Mouse (Mus musculus): ENCODE data around the gene Dnajb4. TPM values are rescaled to one million over a fixed set of nuclear protein-coding genes. Genes with fewer than 3 reads are reported as not detected.

Dnajb4 gene
- polyA plus RNA-seq, 1 experiment from 2014 or later: 26.6 TPM

DNA sequence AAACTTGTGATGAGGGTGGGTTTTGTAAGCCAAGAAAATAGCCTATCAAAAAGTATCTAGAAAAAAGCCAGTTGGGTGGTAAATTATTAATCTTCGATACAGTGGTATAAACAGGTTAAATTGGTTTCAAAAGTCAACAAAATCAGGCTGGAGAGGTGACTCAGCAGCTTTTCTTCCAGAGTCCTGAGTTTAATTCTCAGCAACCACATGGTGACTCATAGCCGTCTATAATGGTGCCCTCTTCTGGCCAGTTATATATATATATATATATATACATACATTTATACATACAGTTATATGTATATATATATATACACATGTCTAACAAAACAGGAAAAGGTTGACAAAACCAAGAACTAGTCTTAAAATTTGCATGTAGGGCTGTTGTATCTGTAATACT lies 28.7 kb upstream of the Dnajb4 start:
- 77% methylated on average over 2 of the region's 2 CpGs for WGBS
- H3K36me3 ChIP-seq (ENCODE audit: control insufficient read depth, insufficient read depth, low read length): peaks cover 10% of the 10 kb centered on the region; the same call in 1 of the 2 replicates
- no peaks in the 10 kb centered on the region for H3K27me3 ChIP-seq (ENCODE audit: control insufficient read depth, insufficient read depth, low read length)
- H3K4me2 ChIP-seq: no peak overlapping the region
- no peaks in the 10 kb centered on the region for H3K9me3 ChIP-seq (ENCODE audit: control insufficient read depth, low read length)
- no peak overlapping the region for H3K27ac ChIP-seq (ENCODE audit: low read depth, low read length)
- peak; percentile 84 for DNase-seq (ENCODE audit: low spot score, missing footprints)
- H3K4me3 ChIP-seq (ENCODE audit: low read depth, low read length): no peak overlapping the region
- no peaks in the 10 kb centered on the region for H3K4me1 ChIP-seq (ENCODE audit: control insufficient read depth, insufficient read depth, low read length)
- H3K9ac ChIP-seq (ENCODE audit: low read length): no peak overlapping the region
- peak; percentile 45; the same call in 1 of the 2 replicates for ATAC-seq (ENCODE audit: low FRiP score)

DNA sequence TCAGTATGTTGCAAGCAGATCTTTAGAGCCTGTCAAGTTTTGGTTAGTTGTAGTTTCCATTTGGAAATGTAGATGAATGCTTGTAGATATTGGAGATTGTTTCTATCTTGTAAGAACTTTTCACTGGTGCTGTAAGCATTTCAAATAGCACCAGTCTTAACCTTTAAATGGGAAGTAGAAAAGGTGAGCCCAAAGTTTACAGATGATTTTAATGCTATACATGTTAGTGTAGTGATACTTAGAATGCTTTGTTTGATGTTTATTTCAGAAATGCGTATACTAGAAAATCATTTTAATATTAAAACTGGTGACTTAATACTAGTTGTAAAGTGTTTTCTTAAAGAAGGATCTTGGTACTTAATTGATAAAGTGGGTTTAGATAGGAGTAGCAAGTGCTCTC lies 25.7 kb upstream of the Dnajb4 start:
- Histone ChIP-seq H3K4me3 (ENCODE audit: low read depth, low read length) (no peak overlapping the region), H3K4me2 (no peak overlapping the region), H3K27ac (ENCODE audit: low read depth, low read length) (no peak overlapping the region), H3K9me3 (ENCODE audit: control insufficient read depth, low read length) (no peaks in the 10 kb centered on the region), H3K4me1 (ENCODE audit: control insufficient read depth, insufficient read depth, low read length) (no peaks in the 10 kb centered on the region), H3K27me3 (ENCODE audit: control insufficient read depth, insufficient read depth, low read length) (no peaks in the 10 kb centered on the region), H3K9ac (ENCODE audit: low read length) (no peak overlapping the region), H3K36me3 (ENCODE audit: control insufficient read depth, insufficient read depth, low read length) (peaks cover 10% of the 10 kb centered on the region; the same call in 1 of the 2 replicates)
- DNase-seq (ENCODE audit: low spot score, missing footprints) (peak; percentile 82), ATAC-seq (ENCODE audit: low FRiP score) (no peak)
- WGBS: 94% methylated on average over 1 of the region's 1 CpGs

DNA sequence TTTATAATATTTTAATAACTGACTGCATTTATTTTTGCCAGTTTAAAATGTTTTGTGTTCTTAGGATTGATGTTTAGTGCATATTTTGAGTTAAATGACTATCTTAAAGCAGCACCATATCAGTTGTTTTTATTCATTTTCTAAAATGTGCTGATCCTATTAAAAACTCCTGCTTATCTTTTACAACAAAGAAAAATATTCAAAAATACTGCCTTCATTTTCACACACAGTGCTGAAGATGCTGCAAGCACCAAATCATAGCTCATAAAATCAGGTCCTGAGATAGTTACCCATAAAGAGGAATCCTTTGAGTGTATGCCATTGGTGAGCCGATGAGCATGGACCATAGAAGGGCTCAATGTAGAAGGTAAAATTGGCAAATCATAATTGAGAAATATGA lies 25.1 kb upstream of the Dnajb4 start:
- DNase-seq (ENCODE audit: low spot score, missing footprints): peak; percentile 75
- H3K27ac ChIP-seq (ENCODE audit: low read depth, low read length): no peak overlapping the region
- H3K27me3 ChIP-seq (ENCODE audit: control insufficient read depth, insufficient read depth, low read length): no peaks in the 10 kb centered on the region
- no peak overlapping the region for H3K9ac ChIP-seq (ENCODE audit: low read length)
- H3K36me3 ChIP-seq (ENCODE audit: control insufficient read depth, insufficient read depth, low read length): peaks cover 10% of the 10 kb centered on the region; the same call in 1 of the 2 replicates
- WGBS: 98% methylated on average over 1 of the region's 1 CpGs
- no peak for ATAC-seq (ENCODE audit: low FRiP score)
- H3K4me1 ChIP-seq (ENCODE audit: control insufficient read depth, insufficient read depth, low read length): no peaks in the 10 kb centered on the region
- no peak overlapping the region for H3K4me2 ChIP-seq
- H3K4me3 ChIP-seq (ENCODE audit: low read depth, low read length): no peak overlapping the region
- no peaks in the 10 kb centered on the region for H3K9me3 ChIP-seq (ENCODE audit: control insufficient read depth, low read length)

DNA sequence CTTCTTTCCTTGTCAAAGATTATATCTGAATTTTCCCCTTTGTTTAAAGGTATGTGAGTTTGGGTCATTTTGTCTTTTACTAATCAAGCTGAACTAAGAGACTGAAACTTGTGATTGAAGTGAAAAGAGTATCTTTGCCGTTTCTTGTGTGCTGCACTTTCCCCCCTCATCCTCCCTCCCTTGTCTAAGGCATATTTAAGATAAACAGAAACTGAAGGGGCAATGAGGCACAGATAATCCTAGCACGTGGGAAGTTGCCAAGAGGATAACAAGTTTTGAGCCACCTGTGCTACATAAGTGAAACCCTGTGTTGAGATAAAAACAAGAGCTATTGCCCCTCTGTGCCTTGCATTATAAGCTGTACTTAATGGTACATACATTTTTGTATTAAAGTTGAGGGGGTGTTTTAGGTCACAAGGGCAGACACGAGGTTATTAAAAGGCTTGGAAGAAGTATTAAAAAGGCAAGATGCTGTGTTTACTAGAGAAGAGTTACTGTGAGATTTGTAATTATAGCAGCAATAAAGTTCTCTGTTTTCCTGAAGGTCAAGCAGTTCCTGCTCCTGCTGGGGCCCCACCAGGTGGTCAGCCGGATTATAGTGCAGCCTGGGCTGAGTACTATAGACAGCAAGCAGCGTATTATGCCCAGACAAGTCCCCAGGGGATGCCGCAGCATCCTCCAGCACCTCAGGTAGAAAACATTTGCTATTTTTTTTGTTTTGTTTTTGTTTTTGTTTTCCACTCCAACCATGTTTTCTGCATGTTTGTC lies 21.4 kb upstream of the Dnajb4 start:
- DNase-seq (ENCODE audit: low spot score, missing footprints) (peak; percentile 85), ATAC-seq (ENCODE audit: low FRiP score) (no peak)
- H3K4me3 ChIP-seq (ENCODE audit: low read depth, low read length): no peak overlapping the region
- H3K4me1 ChIP-seq (ENCODE audit: control insufficient read depth, insufficient read depth, low read length): no peaks in the 10 kb centered on the region
- H3K4me2 ChIP-seq: no peak overlapping the region
- 68% methylated on average over 6 of the region's 6 CpGs for WGBS
- H3K27me3 ChIP-seq (ENCODE audit: control insufficient read depth, insufficient read depth, low read length): no peaks in the 10 kb centered on the region
- H3K9me3 ChIP-seq (ENCODE audit: control insufficient read depth, low read length): no peaks in the 10 kb centered on the region
- peaks cover 9% of the 10 kb centered on the region; the same call in 1 of the 2 replicates for H3K36me3 ChIP-seq (ENCODE audit: control insufficient read depth, insufficient read depth, low read length)
- H3K27ac ChIP-seq (ENCODE audit: low read depth, low read length): no peak overlapping the region
- H3K9ac ChIP-seq (ENCODE audit: low read length): no peak overlapping the region

DNA sequence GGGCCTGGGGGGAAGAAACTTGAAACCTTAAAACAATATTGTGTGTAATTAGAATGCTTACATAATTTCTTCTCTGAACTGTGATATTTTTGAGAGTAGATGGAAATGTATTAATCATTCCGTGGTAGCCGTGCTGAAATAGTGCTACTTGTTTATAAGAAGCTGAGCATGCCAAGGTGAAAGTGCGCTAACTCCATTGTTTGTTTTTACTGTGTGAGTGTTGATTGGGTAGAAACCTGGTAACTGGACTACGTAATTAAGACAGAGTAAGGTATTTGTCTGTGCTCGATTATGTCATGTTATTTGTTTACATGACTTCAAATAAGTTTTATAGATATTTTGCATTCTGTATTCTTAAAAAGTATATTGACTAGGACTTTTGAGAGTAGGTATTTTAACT lies 19.2 kb upstream of the Dnajb4 start:
- Histone ChIP-seq H3K4me1 (ENCODE audit: control insufficient read depth, insufficient read depth, low read length) (no peaks in the 10 kb centered on the region), H3K27me3 (ENCODE audit: control insufficient read depth, insufficient read depth, low read length) (no peaks in the 10 kb centered on the region), H3K4me2 (no peak overlapping the region), H3K36me3 (ENCODE audit: control insufficient read depth, insufficient read depth, low read length) (peaks cover 25% of the 10 kb centered on the region; the same call in 1 of the 2 replicates), H3K4me3 (ENCODE audit: low read depth, low read length) (no peak overlapping the region), H3K27ac (ENCODE audit: low read depth, low read length) (no peak overlapping the region), H3K9me3 (ENCODE audit: control insufficient read depth, low read length) (no peaks in the 10 kb centered on the region), H3K9ac (ENCODE audit: low read length) (no peak overlapping the region)
- no peak for ATAC-seq (ENCODE audit: low FRiP score)
- no peak for DNase-seq (ENCODE audit: low spot score, missing footprints)
- 96% methylated on average over 5 of the region's 5 CpGs for WGBS

DNA sequence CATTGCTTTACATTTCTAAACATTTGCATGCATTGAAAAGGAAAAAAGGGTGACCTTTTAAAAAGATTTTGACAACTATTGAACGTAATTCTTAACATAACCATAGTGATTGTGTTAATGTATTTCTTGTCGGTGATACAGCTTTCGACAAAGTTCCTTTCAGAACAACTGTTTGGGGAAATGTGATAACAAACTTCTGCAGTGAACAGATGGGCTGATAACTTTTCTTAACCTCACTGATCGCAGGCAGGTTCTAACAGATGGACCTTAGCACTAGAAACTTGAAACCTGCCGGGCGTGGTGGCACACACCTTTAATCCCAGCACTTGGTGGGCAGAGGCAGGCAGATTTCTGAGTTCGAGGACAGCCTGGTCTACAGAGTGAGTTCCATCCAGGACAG lies 18.7 kb upstream of the Dnajb4 start:
- Histone ChIP-seq H3K27ac (ENCODE audit: low read depth, low read length) (no peak overlapping the region), H3K36me3 (ENCODE audit: control insufficient read depth, insufficient read depth, low read length) (peaks cover 29% of the 10 kb centered on the region; the same call in 1 of the 2 replicates), H3K9ac (ENCODE audit: low read length) (no peak overlapping the region), H3K4me2 (no peak overlapping the region), H3K27me3 (ENCODE audit: control insufficient read depth, insufficient read depth, low read length) (no peaks in the 10 kb centered on the region), H3K4me1 (ENCODE audit: control insufficient read depth, insufficient read depth, low read length) (no peaks in the 10 kb centered on the region), H3K9me3 (ENCODE audit: control insufficient read depth, low read length) (no peaks in the 10 kb centered on the region), H3K4me3 (ENCODE audit: low read depth, low read length) (no peak overlapping the region)
- ATAC-seq (ENCODE audit: low FRiP score) (no peak), DNase-seq (ENCODE audit: low spot score, missing footprints) (no peak)
- 95% methylated on average over 7 of the region's 7 CpGs for WGBS

DNA sequence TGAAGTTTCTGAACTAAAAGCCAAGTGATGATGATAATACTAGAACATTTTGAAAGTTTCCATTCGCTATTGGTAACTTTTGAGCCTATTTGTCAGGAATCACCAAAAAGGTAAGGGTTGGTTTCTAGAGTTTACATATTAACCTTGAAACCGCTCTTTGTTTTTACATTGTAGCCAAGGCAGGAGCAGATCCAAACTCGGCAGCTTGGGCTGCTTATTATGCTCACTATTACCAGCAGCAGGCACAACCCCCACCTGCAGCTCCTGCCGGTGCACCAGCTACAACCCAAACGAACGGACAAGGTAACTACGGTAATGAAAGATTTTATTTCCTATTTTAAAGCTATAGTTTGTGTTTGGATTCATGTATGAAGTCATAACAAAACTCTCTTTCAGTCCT lies 15.8 kb upstream of the Dnajb4 start:
- H3K27me3 ChIP-seq (ENCODE audit: control insufficient read depth, insufficient read depth, low read length): no peaks in the 10 kb centered on the region
- no peak overlapping the region for H3K4me3 ChIP-seq (ENCODE audit: low read depth, low read length)
- no peak overlapping the region for H3K27ac ChIP-seq (ENCODE audit: low read depth, low read length)
- peaks cover 41% of the 10 kb centered on the region for H3K36me3 ChIP-seq (ENCODE audit: control insufficient read depth, insufficient read depth, low read length)
- no peaks in the 10 kb centered on the region for H3K4me1 ChIP-seq (ENCODE audit: control insufficient read depth, insufficient read depth, low read length)
- no peak overlapping the region for H3K4me2 ChIP-seq
- no peaks in the 10 kb centered on the region for H3K9me3 ChIP-seq (ENCODE audit: control insufficient read depth, low read length)
- 95% methylated on average over 7 of the region's 7 CpGs for WGBS
- no peak overlapping the region for H3K9ac ChIP-seq (ENCODE audit: low read length)
- DNase-seq (ENCODE audit: low spot score, missing footprints) (no peak), ATAC-seq (ENCODE audit: low FRiP score) (no peak)

DNA sequence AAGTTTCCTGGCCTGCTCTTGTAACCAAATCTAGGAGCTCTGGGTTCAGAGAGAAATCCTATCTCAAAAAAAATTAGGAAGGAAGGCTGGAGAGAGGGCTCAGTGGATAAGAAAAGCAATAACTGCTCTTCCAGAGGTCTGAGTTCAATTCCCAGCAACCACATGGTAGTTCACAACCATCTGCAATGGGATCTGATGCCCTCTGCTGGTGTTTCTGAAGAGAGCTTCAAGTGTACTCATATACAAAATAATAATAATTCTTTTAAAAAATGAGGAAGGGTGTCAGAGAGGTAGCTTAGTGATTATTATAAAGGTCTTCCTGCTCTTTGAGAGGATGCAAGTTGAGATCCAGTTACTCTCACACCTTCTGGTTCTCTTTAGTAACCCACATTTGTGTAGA lies 14.8 kb upstream of the Dnajb4 start:
- ATAC-seq (ENCODE audit: low FRiP score) (no peak), DNase-seq (ENCODE audit: low spot score, missing footprints) (no peak)
- H3K27ac ChIP-seq (ENCODE audit: low read depth, low read length): no peak overlapping the region
- no peak overlapping the region for H3K4me3 ChIP-seq (ENCODE audit: low read depth, low read length)
- H3K9ac ChIP-seq (ENCODE audit: low read length): no peak overlapping the region
- peaks cover 41% of the 10 kb centered on the region for H3K36me3 ChIP-seq (ENCODE audit: control insufficient read depth, insufficient read depth, low read length)
- H3K4me2 ChIP-seq: no peak overlapping the region
- no peaks in the 10 kb centered on the region for H3K4me1 ChIP-seq (ENCODE audit: control insufficient read depth, insufficient read depth, low read length)
- H3K9me3 ChIP-seq (ENCODE audit: control insufficient read depth, low read length): no peaks in the 10 kb centered on the region
- no peaks in the 10 kb centered on the region for H3K27me3 ChIP-seq (ENCODE audit: control insufficient read depth, insufficient read depth, low read length)

DNA sequence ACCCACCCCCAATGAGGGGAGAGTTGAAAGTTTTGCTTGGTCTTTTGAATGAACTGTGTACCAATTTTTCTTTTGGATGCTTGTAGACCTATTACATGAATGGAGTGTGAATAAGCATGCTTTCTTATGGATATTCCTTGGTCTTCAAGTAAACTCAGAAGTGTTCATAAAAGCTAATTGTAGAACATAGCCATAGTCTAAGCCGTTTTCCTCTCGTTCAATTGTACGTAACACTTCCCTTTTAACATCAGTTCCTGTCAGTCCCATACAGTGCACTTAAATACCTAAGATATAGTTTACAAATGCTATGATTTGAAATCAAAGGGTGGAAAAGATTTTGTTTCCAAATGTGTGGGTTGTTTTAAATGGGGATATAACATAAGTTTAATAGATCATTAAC lies 3.3 kb upstream of the Dnajb4 start:
- Histone ChIP-seq H3K4me1 (ENCODE audit: control insufficient read depth, insufficient read depth, low read length) (peaks cover 26% of the 10 kb centered on the region), H3K27ac (ENCODE audit: low read depth, low read length) (no peak overlapping the region), H3K27me3 (ENCODE audit: control insufficient read depth, insufficient read depth, low read length) (no peaks in the 10 kb centered on the region), H3K36me3 (ENCODE audit: control insufficient read depth, insufficient read depth, low read length) (peaks cover 6% of the 10 kb centered on the region), H3K9me3 (ENCODE audit: control insufficient read depth, low read length) (no peaks in the 10 kb centered on the region), H3K4me2 (peak overlapping the region; percentile 58), H3K4me3 (ENCODE audit: low read depth, low read length) (no peak overlapping the region), H3K9ac (ENCODE audit: low read length) (no peak overlapping the region)
- DNase-seq (ENCODE audit: low spot score, missing footprints): no peak
- WGBS: 79% methylated on average over 3 of the region's 3 CpGs
- ATAC-seq (ENCODE audit: low FRiP score): no peak

Measured in midbrain, embryonic 11.5 days (tissue).